Mouse (Mus musculus): ENCODE measurements around the gene Galnt18. TPM values are rescaled to one million over a fixed set of nuclear protein-coding genes. Genes with fewer than 3 reads are reported as not detected.
A peak's percentile ranks its signal among the peaks of the same experiment; 100 is the strongest.

Gene Galnt18
- 10 to 100 TPM; 11.6 to 18.3 TPM for total RNA-seq (2021)
- polyA plus RNA-seq (2012; rRNA removed) = 20.5 and 22.3 TPM in 2 replicates
- long read RNA-seq, transcript Galnt18-202 (11 exons, 2,530 nt) = major isoform, 33 of 40 reads
- long read RNA-seq, partial matches to known transcripts = 4 of 40 reads
- long read RNA-seq, other reads (novel, unspliced or antisense) = 3 of 40 reads

DNA sequence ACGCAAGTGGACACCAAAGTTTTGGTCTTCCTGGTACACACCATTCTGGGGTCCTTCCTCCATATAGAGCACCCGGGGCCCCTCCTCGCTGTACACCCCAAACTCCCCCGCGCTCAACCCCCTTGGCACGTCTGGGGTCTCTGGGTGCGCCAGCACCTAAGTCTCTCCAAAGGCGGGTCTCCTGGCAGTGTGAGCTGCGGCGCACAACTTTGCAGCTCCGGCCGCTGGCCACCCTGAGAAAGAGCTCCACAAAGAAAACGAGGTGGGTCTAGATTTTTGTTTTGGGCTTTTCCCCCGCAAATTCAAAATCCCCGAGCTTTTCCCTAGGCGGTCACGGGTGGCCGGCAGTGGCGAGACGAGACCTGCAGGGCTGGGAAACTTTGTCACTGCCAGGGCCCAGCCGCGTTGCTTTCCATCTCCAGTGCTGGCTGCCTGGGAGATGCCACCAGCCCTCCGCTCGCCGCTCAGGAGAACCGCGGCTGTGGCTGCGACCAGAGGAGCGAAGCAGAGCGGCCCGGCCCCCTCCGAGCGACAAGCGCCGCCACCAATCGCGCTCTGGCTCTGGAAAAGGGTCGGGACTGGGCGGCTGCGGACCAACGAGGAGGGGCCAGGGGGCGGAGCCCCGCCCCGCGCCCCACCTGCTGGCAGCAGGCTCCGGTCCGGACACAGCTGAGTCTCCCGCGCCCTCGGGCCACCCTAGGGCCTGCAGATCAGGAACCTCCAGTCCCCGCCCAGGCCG, at the start of gene Galnt18:
TSS of gene Galnt18 (minus strand) at position 474 of the 739 bp plus-strand sequence.
- peak; percentile 98 for DNase-seq

DNA sequence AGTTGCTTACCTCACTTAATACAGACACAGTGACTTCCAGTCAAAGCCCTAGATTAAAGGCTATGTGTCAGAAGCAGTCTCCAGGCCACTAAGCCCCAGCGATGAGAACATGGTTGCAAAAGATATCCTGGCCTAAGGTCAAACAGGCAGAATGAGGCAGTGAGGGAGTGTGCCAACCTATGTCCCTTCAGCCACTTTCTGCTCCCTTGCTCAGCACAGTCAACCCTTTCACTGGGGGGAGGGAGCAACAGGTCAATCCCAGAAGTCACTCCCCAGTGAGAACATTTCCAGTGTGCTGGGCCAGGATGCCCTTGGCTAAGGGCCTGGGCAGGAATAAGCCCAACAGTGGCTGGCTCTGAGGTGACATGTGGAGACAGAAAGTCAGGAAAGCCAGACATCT, 47.6 kb upstream of the Galnt18 start:
- DNase-seq = peak; percentile 26

DNA sequence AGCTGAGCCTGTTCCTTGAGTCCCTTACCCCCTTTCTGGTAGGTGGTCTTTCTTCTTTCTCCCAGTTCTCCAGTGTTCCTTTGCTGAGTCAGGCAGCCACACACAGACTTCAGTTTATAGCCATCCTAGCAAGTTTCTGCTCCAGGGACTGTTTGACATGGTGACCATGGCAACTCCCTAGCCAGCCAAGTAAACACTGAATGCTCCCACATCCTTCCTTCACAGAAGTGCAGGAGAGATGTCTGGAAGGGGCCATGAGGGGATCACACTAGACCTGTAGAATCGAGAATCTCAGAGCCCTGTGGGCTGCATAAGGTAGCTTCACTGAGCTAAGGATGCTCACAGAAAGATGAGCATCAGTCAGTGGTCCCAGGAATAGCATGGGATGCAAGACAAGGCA, 33.3 kb upstream of the Galnt18 start:
- DNase-seq = no peak

DNA sequence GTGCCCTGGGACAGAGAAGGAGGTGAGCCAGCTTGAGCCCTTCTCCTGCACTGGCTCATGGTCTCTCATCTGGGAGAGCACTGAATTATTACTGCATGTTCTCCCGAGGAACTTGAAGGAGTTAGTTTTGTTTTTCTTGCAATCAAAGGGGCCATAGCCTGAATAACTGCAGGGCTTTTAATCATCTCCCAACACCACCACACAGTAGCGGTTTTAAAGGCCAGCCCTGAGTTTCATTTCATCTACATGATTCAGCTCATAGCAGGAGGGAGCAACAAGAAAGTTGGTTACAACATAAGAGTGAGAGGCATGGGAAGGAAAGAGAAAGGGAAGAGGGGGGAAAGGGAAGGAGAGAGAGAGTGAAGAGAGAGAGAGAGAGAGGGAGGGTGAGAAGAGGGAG, 31.3 kb upstream of the Galnt18 start:
- no peak for DNase-seq

DNA sequence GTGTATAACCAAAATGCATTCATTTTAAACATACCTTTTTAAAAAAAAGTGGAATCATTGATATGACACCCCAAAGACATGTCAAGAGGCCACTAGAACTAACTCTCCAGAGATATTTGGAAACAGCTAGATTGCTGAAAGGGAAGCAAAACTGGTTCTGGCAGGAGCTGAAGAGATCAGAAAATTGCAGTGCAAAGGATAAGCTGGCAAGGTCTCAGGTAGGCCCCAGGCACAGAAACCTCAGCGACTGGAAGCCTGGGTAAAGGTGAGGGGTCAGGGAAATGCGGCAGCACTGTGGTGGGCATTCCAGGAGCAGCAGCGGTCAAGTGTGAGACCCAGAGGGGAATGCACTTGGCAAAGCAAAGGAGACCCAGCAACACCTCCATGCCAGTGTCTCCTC, 30.0 kb upstream of the Galnt18 start:
- DNase-seq = no peak

DNA sequence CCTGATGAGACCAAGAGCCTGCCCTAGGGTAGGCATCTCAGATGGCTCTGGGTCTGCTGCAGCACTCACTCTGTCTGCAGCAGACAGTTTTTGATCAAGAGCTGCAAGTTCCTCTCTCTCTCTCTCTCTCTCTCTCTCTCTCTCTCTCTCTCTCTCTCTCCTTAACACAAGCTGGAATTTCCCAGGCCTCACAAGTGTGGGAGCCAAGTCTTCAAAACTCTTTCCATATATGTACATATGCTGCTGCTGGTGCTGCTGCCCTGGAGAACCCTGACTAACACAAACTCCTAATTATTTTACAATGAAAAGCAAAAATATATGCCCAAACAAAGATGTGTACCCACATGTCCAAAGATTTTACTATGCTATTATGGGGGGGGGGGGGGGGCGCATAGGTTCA, 26.3 kb upstream of the Galnt18 start:
- no peak for DNase-seq

DNA sequence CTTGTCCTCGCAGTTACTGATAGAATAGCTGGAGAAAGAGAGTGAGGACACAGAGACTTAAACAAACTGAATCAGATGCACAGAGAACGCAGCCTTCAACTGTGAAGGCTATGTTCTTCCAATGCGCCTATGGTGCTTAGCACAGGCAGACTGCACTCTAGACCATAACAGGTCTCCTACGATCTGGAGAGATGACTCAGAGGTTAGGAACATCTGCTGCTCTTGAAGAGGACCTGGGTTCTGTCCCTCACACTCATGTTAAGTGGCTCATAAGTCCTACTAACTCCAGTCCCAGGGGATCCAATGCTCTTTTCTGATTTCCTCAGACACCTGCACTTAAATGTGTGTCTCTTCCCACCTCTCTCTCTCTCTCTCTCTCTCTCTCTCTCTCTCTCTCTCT, 24.9 kb upstream of the Galnt18 start:
- no peak for DNase-seq

DNA sequence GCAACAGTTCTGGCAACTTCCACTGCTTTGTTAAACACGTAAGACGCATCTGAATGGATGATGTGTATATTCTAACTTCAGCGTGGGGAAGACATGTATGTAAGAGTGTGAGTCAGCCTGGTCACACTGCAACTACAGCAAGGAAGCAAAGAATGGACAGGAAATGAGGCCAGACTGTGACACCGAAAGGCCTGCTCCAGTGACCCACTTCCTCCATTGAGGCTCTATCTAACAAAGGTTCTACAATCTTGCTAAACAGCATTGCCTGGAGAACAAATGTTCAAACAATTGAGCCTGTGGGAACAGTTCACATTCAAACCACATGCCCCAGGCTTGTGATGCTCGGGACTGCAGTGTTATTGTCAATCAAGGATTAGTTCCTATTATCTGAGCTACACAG, 21.0 kb upstream of the Galnt18 start:
- no peak for DNase-seq

DNA sequence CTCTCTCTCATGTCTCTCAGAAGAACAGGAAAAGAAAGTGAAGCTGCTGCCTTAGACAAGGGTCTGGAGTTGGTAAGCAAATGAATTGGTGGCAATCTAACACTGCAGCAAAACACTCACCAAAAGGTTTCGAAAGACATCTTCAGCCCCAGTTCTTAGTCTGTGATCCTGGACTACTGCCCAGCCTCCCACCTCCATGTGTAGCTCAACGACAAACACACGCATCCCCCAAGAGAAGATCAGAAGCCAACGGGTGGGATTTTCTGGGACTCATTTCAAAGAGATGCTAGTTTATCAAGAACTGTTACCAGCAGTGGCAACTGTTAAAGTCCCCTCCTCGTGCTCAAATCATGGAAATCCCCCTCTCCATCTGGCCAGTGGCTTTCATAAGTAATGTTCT, 20.3 kb upstream of the Galnt18 start:
- no peak for DNase-seq

DNA sequence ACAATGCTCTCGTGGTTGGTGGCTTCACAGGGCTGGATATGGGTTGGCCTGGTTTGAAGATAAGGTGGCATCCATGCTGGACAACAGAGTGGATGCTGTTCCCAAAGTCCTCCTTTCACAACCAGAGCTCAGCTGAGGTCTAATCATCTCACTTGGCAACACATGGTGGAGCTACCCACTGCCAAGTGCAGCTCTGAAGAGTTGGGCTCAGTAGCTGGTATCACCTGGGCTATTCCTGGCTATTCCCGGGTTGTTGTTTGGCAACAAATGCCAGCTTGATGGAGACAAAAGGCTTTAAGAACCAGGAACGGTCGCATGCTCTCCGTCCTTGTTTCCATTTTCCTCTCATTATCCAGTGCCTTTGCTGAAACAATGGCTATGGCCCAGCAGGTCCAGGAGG, 19.2 kb upstream of the Galnt18 start:
- DNase-seq = no peak

DNA sequence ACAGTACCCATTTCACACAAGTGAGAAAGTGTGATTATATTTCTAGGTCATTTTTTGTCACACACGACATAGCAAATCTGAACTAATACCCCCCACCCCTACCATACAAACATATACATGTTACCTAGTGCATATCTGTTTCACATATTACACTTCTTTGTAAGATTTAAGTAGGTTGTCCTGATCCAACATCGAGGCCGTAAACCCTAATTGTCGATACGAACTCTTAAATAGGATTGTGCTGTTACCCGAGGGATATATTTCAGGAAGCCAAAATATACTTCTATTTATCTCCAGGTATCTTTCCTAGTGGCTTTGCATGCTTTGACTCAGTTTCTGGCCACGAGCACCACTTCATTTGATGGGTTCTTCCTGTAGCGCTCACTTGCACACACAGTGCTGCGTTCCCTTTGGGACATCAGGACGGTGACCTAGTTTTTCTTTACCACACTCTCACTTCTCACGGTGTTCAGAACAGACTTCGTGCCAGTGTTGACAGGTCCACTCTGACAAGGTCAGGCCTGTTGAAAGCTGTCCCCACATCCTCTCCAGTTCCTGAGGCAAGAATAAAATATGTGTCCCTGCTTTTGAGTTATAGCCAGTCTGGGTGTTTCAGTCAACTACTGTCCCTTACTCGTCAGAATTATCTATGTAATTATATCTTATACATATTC, 17.7 kb upstream of the Galnt18 start:
- DNase-seq = no peak

DNA sequence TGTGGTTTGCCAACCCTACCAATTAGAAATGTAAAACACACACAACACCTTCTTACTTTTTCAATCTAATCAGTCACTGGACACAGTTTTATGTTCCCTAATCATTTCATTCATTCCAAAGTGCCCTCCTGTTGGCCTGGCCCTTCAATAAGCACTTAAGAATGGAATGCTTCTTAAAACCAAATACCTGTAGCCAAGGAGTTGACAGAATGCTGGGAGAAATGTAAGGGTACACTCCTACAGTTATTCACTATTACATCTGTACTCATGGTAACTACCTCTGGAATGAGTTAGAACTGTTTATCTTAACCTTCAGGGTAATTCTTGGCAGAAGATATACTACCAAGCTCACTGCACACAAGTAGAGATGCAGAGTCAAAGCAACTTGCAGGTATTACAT, 15.3 kb upstream of the Galnt18 start:
- DNase-seq = no peak

DNA sequence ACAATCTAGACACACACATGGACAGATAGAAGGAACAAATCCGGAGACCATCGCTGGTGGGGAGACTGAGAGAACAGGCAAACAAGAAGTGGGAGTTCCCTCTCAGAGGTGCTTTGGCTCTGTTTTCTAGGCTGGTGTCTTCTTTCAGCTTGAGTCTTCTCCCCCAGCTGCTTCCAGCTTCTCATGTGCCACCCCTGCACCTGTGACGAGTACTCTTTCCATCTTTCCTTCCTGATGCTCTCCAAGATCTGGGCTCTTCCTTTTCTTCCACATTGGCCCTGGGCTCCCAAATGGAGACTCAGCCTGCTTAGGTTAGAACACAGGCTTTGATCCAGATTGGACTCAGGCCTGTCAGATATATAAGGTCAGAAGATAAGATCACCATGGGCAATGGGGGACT, 12.4 kb upstream of the Galnt18 start:
- no peak for DNase-seq

DNA sequence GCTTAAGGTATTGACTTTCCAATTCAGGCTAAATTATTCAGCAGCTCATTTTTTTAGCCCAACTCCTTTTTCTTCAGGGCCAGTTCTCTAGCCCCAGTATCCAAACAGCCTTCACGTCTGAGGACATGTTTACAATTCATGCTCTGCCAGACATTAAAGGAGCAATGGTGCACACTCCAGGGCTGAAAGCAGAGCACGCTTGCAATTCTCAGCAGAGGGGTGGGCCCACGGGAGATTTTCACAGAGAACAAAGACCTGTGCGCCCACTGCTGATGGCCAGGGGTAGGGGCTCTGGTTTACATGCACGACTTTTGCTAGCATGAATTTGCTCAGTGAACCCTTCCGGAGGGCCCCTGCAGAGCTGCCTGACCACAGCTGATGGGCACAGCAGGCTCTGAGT, 11.6 kb upstream of the Galnt18 start:
- no peak for DNase-seq

DNA sequence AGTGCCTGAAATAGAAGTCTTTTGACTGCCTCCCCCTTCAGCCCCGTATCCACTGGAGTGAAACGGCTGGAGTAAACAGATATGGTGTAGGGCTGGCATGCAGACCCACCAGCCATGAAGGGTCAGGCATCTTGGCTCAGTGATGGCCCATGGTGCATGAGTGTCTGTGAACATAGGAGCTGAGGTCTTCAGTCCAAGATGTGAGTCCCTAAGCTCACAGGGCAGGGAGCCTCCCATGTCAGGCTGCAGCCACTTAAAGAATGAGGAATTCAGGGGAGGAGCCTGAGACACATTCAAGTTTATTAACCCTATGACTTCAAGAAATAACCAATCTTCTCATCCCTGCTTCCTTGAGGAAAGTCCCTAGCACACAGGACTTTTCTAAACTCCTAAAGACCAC, 8.1 kb upstream of the Galnt18 start:
- no peak for DNase-seq

DNA sequence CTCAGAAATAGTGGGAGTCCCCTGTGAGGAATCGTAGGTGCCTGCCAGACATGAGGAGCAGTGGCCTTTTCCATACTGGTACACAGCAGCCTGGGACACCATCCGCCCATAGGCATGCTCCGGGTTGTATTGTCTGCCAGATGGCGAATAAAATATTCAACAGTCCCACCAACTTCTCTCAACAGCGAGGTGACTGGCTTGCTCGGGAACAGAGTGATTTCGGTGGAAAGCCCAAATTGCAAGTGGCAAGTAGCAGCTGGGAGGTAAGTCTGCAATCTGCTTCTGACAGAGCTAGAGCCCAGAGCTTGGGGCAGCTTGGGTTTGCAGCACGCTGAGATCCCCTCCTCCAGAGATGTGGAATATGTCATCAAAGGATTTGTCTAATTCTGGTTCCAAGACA, 5.7 kb upstream of the Galnt18 start:
- no peak for DNase-seq

DNA sequence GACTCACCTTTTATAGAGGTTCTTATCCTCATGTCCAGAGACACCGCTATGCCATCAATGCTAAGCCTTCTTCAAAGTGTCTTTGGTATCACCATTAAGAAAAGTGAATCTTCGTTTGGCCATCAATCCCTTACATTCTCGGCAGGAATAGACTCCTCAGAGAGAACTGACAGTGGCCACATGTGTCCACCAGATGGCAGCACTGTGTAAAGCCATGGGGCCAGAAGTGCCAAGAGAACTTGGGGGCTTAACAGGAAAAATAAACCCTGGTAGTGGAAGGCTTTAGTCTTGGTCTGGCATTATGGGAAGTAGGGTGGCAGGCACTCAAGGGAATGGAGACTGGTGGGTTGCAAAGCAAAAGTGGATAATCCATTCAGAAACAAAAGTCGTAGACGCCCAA, 2.3 kb upstream of the Galnt18 start:
- peak; percentile 51 for DNase-seq

DNA sequence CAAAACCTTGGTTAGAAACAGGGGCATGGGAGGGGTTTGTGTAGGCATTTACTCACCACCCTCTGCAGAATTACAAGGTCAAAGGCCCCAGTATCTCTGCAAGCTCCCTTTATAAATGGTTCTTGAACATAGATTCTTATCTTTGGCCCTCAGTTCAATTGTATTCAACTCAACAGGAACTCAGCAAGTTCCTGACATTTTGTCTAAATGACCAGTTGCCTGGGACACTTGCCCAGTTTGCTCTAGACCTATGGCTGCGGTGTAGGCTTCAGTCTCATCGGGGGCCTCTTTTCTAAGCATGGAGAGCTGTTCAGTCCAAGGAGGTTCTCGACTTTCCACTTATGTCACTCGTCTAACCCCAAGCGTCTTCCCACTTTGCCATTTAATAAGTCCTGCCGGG, 1.5 kb upstream of the Galnt18 start:
- peak; percentile 21 for DNase-seq

DNA sequence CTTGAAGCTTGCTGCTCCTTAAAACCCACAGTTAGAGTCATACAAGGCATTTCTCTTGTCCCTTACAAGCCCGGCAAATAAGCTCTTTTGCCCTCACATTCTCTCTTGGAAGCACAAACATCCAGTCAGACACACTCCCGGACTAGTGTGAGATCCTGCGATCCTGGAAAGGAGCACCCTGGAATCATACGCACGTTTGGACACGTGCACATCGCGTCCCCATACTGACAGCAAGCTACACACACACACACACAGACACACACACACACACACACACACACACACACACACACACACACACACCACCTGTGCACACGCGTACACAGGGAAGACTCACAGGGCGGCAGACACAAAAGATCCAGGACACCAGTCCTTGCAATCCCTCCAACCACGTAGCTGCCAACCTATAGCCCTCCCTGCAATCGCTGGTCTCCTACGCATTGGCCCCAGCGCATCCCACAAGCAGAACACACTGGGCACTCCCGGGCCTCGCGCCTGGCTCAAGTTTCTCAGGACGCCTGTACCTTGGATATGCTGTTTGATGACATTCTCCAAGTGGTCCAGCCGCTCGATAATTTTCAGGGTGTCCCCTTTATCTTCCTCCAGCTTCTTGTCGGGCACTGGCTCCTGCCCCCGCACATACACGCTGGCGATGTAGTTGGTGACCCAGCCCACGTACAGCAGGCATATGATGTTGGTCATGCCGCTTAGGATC, 831 bp downstream of the Galnt18 start:
- DNase-seq = peak; percentile 32

DNA sequence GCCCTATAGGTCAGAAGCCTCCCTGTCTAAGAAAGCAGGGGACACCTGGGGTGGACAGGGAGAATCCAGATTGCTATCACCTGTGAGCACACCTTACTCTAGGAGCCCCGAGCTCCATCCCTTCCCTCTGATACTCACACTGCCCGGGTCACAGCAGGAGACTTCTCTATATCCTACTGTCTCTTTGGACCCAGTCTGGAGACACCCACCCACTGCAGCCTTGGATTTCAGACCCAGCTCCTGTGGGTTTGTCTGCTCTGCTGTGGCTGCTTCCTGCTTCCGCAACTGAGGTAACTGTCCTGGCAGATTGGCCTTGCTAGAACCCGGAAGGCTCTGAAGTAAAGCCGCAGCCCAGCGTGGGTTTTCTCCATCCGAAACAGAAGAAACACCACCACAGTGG, 1.6 kb downstream of the Galnt18 start:
- peak; percentile 11 for DNase-seq

DNA sequence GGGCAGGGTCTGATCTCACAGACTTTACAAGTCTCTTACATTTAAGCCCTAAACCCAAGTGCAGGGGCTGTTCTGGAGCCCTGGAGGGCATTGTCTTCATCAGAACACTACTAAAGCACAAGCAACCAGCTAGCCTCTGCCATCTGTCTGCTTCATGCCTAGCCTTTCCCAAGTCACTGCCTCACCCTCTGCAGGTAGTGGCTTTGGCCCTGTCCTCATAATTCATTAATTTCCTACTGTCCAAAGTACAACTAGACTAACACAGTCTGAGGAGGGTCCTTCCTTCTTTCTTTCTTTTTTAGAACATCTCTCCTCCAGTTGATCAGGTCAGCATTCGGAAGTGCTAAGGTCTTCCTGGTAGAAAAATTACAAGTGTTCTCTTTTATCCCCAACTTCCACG, 2.6 kb downstream of the Galnt18 start:
- no peak for DNase-seq

DNA sequence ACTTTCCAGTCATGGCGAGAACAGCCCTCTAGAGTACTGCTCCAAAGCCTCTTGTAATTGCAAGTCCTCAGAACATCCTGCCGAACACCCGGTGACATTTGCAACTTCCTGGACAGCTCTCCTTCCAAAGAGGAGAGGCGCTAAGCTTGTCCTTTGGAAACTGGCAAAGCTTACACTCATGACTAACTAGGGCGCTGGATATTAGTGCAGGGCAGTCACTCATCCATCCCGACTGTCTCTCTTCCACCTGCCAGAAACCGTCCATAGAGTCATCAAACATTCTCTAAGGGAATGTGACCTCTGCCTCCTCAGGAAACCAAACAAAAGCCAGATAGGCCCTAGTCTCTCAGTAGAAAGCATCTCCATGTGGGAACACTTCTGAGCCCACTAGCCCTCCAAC, 3.6 kb downstream of the Galnt18 start:
- DNase-seq = no peak

DNA sequence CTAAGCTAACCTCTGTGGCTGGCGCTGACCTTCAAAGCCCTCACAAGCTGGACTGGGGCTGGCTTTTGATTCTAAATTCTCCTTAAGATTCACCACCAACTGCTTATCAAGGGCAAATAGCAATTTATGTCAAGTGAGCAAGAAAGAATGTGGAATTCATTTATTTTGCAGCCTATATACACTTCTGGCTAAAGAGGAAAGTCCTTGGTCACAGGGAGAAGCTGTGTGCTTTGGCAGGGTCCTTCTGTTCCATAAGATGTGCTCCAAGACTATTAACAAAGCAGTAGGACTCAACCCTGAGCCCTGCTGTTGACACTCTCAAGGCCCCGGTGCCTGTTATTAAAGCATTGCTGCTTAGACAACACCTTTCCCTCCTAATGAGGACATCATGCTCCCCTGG, 7.4 kb downstream of the Galnt18 start:
- DNase-seq = no peak
